Mouse (Mus musculus): ENCODE measurements around the gene Paics. TPM values are rescaled to one million over a fixed set of nuclear protein-coding genes. Genes with fewer than 3 reads are reported as not detected.
"Not testable (repeated sequence)": the region's sequence is repeated elsewhere in the genome, so short reads cannot be mapped to it uniquely, and the experiment has no call there.

The Paics gene
- polyA plus RNA-seq, 1 experiment from 2014 or later, result 341 TPM

DNA sequence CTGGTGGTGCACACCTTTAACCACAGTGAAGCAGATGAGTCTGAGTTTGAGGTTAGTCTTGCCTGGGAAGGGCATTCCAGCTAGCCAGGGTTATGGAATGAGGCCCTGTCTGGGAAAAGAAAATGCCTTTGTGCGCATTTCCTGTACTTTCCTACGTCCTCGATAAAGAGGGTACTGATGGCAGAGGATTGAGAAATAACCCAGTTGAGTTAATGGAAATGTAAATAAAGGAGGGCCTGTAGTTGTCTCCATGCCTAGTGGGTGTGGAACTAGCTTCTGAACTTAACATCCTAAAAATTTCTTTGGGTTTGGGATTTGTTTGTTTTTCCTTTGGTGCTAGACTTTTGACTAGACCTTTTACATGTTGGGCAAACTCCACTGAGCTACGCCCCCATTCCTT, 4.4 kb downstream of the Paics start:
- Histone ChIP-seq H3K9me3 (no peaks in the 10 kb centered on the region), H3K27ac (peak overlapping the region; percentile 29; the same call in 1 of the 2 replicates), H3K27me3 (ENCODE audit: insufficient read depth, poor library complexity, severe bottlenecking) (no peaks in the 10 kb centered on the region), H3K36me3 (peaks cover 59% of the 10 kb centered on the region), H3K4me1 (peaks cover 18% of the 10 kb centered on the region), H3K4me3 (no peak overlapping the region)
- 71% methylated on average over 4 of the region's 4 CpGs for WGBS
- DNase-seq (ENCODE audit: low spot score), result no peak

DNA sequence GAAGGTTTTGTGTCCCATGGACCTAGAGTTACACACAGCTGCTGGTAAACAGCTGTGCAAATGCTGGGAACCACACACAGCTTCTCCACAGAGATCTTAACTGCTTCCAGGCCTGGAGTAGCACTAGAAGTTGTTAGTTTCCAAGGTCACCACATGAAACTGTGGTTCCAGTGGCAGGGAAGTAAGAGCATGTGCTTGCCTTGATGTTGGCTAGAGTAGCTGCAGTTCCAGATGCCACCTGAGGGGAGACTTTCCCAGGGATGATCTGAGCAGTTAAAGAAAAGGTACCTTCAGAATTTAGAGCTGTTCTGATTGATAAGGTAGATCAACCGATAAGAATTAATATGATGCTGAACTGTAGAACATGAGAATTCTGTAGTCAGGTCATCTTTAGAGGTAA, 6.8 kb downstream of the Paics start:
- Histone ChIP-seq H3K36me3 (peaks cover 83% of the 10 kb centered on the region), H3K27ac (no peak overlapping the region), H3K9me3 (no peaks in the 10 kb centered on the region), H3K4me1 (peaks cover 13% of the 10 kb centered on the region; the same call in 1 of the 2 replicates), H3K4me3 (no peak overlapping the region), H3K27me3 (ENCODE audit: insufficient read depth, poor library complexity, severe bottlenecking) (no peaks in the 10 kb centered on the region)
- no peak for DNase-seq (ENCODE audit: low spot score)
- WGBS, result 88% methylated on average over 1 of the region's 1 CpGs

DNA sequence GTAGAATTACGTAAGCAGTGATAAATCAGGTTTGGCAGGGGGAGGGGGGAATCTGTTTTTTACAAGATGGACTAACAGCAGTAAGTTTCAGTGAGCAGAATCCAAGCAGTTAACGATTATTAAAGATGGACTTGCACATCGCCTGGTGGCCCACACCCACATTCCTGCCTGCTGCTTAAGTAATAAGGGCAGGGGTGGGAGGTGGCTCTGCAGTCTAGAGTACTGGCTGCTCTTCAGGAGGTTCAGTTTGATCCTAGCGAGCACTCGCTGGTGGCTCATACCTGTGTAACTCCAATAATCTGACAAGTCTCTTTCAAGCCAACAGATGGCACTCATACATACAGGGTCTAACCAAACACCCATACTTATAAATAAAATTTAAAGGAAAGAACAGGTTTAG, 8.5 kb downstream of the Paics start:
- no peak for DNase-seq (ENCODE audit: low spot score)
- no peaks in the 10 kb centered on the region for H3K27me3 ChIP-seq (ENCODE audit: insufficient read depth, poor library complexity, severe bottlenecking)
- WGBS, result 87% methylated on average over 5 of the region's 5 CpGs
- H3K4me1 ChIP-seq, result peaks cover 7% of the 10 kb centered on the region; the same call in 1 of the 2 replicates
- no peak overlapping the region for H3K27ac ChIP-seq
- H3K9me3 ChIP-seq, result no peaks in the 10 kb centered on the region
- H3K36me3 ChIP-seq, result peaks cover 93% of the 10 kb centered on the region
- H3K4me3 ChIP-seq, result no peak overlapping the region

DNA sequence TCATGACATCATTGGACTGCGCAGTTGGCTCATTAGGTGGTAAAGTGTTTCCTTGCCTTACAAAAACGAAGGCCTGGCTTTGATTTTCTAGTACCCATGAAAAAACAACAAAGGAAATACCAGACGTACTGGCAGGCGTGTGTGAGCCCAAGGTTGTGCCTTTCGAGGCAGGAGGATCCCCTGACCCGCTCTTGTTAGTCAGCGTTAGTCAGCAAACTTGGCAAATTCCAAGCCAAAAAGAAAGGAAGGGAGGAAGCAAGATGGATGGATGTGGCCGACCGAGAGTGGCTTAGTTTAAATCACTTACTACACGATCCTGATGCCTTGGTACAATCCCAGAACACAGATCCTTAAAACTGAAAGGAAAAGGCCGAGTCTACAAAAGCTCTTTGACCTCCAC, 11.4 kb downstream of the Paics start:
- Histone ChIP-seq H3K4me3 (no peak overlapping the region), H3K4me1 (no peaks in the 10 kb centered on the region), H3K36me3 (peaks cover 94% of the 10 kb centered on the region), H3K27me3 (ENCODE audit: insufficient read depth, poor library complexity, severe bottlenecking) (no peaks in the 10 kb centered on the region), H3K9me3 (no peaks in the 10 kb centered on the region), H3K27ac (no peak overlapping the region)
- WGBS, result 84% methylated on average over 11 of the region's 11 CpGs
- DNase-seq (ENCODE audit: low spot score), result no peak

DNA sequence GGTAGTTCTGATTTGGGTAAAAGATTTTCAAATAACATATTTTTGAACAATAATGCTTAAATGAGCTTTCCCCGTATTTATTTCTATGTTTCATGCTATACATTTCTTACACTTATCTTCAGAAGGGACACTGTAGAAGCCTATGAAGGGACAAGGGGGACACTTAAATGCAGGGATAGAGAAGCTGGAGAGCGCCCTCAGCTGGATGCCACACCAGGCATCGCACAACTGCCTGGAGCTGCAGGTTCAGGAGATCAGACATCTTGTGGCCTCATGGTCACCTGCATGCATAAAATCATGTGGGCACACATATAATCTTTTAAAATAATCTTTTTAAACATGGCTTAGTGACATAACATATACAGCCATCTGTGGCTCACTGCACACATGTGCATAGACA, 13.5 kb downstream of the Paics start:
- Histone ChIP-seq H3K4me1 (no peaks in the 10 kb centered on the region), H3K9me3 (no peaks in the 10 kb centered on the region), H3K27ac (no peak overlapping the region), H3K4me3 (no peak overlapping the region), H3K27me3 (ENCODE audit: insufficient read depth, poor library complexity, severe bottlenecking) (no peaks in the 10 kb centered on the region), H3K36me3 (peaks cover 96% of the 10 kb centered on the region)
- 89% methylated on average over 3 of the region's 3 CpGs for WGBS
- no peak for DNase-seq (ENCODE audit: low spot score)

DNA sequence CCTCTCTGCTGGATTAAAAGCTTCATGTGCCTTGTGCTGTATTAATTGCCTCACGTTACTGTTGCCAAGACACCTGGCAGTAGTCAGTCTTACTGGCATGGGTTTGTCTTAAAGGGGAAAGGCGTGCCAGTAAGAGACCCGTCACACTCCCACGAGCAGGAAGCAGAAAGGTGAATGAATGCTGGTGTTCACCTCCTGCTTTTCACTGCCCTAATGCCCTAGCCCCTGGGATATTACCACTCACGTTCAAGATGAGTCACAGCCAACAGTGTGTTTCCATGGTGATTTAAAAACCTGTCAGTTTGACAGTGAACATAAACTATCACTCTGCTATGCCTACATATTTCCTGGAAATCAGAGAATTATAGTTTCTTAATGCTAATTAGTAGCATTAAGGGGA, 18.1 kb downstream of the Paics start:
- H3K9me3 ChIP-seq, result no peaks in the 10 kb centered on the region
- H3K36me3 ChIP-seq, result peaks cover 63% of the 10 kb centered on the region
- WGBS, result 86% methylated on average over 5 of the region's 5 CpGs
- H3K4me3 ChIP-seq, result no peak overlapping the region
- H3K4me1 ChIP-seq, result peaks cover 8% of the 10 kb centered on the region
- H3K27me3 ChIP-seq (ENCODE audit: insufficient read depth, poor library complexity, severe bottlenecking), result no peaks in the 10 kb centered on the region
- H3K27ac ChIP-seq, result no peak overlapping the region
- DNase-seq (ENCODE audit: low spot score), result no peak

DNA sequence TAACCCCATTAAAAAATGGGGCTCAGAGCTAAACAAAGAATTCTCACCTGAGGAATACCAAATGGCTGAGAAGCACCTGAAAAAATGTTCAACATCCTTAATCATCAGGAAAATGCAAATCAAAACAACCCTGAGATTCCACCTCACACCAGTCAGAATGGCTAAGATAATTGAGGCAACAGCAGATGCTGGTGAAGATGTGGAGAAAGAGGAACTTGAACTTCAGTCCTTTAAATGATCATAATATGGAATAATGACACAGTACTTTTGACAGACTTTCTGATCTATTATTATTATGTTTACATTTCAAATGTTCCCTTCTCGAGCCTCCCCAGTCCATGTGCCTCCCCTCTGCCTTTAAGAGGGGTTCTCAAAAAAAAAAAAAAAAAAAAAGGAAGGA, 20.0 kb downstream of the Paics start:
- H3K9me3 ChIP-seq; H3K4me3 ChIP-seq; H3K27me3 ChIP-seq (ENCODE audit: insufficient read depth, poor library complexity, severe bottlenecking); DNase-seq (ENCODE audit: low spot score); H3K27ac ChIP-seq: not testable (repeated sequence)
- peaks cover 46% of the 10 kb centered on the region for H3K36me3 ChIP-seq
- WGBS, result 65% methylated on average over 1 of the region's 1 CpGs
- peaks cover 13% of the 10 kb centered on the region for H3K4me1 ChIP-seq

DNA sequence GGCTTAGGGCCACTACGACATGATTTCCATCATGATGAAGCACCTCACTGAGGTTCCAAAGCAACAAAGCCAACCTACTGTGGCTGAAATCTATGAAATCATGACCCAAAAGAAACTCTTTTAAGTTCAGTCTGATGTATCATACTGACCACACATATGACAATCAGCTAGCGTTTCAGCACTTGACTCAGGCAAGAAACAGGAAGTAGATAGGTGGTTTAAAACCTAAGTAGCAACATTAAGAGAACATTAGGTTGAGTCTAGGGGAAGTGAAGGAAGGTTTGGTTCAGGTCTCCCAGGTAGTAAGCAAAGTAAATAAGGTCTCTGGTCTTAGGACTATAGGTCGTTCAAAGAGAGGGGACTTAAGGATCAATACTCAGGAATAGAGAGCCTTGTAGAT, 22.4 kb downstream of the Paics start:
- WGBS, result 64% methylated on average over 3 of the region's 3 CpGs
- H3K36me3 ChIP-seq, result peaks cover 40% of the 10 kb centered on the region

DNA sequence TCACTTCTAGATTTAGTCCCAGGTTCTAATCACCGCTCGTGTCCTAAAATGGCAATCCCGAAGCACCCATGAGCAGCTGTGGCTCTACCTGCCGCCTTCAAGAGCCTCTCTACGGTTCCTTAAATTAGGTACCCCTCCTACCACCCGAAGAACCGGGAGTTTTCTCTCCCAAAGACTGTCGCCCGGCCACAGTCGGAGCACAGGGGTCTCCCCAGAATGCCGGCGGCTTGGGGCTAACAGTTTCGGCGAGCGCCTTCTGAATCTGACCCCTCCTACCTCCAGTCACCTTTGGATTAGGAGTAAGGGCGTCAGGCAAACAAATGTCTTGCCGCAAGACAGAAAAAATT, 23.1 kb downstream of the Paics start:
- peak overlapping the region; percentile 93 for H3K27ac ChIP-seq
- H3K4me3 ChIP-seq, result peak overlapping the region; percentile 87
- no peak for DNase-seq (ENCODE audit: low spot score)
- H3K27me3 ChIP-seq (ENCODE audit: insufficient read depth, poor library complexity, severe bottlenecking), result no peaks in the 10 kb centered on the region
- no peaks in the 10 kb centered on the region for H3K9me3 ChIP-seq
- H3K36me3 ChIP-seq, result peaks cover 40% of the 10 kb centered on the region
- 2% methylated on average over 17 of the region's 17 CpGs for WGBS
- H3K4me1 ChIP-seq, result peaks cover 13% of the 10 kb centered on the region

More for the DNA sequence above, 22.4 kb downstream of the Paics start:
- peak overlapping the region; percentile 87 for H3K4me3 ChIP-seq
- H3K27me3 ChIP-seq (ENCODE audit: insufficient read depth, poor library complexity, severe bottlenecking), result no peaks in the 10 kb centered on the region
- peaks cover 13% of the 10 kb centered on the region for H3K4me1 ChIP-seq
- no peak overlapping the region for H3K27ac ChIP-seq
- H3K9me3 ChIP-seq, result no peaks in the 10 kb centered on the region
- no peak for DNase-seq (ENCODE audit: low spot score)

DNA sequence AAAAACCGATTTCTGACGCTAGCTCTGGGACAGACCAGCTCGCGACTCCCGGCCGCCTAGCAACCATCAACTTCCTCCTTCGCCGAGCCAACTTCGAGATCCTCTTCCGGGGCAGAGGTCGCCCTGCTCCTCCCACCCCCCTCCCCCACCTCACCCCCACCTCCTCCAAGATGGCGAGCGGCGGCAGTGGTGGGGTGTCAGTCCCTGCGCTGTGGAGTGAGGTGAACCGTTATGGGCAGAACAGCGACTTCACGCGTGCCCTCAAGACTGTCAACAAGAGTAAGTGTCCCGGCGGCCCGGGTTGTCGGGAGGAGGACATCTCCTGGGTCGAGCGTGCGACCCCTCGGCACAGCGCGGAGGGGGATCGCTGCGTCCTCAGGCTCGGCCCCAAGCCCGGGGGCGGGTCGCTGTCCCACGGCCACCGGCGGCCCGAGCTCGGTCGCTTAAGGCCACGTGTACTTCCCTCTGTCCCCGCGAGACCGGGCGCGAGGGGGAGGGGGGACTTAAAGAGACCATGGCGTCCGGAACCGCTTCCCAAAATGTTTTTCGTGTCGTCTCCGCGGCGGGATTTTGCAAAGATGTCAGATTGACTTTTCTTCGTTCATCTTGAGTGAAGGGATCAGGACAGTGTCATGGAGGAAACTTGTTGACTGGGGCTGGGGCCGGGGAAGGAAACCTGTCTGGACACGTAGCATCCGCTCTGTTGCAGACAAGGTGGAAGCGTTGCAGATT, 23.6 kb downstream of the Paics start, which contains the start of gene Srp72:
Srp72 (plus strand) TSS at position 130 of the 732 bp plus-strand sequence.
- Histone ChIP-seq H3K36me3 (peaks cover 40% of the 10 kb centered on the region), H3K4me3 (peak within 1 kb of the TSS; percentile 87), H3K4me1 (peaks cover 13% of the 10 kb centered on the region), H3K9me3 (no peaks in the 10 kb centered on the region), H3K27me3 (ENCODE audit: insufficient read depth, poor library complexity, severe bottlenecking) (no peaks in the 10 kb centered on the region), H3K27ac (peak within 1 kb of the TSS; percentile 93)
- under 1% methylated on average over 60 of the region's 60 CpGs for WGBS
- peak; percentile 95 for DNase-seq (ENCODE audit: low spot score)

DNA sequence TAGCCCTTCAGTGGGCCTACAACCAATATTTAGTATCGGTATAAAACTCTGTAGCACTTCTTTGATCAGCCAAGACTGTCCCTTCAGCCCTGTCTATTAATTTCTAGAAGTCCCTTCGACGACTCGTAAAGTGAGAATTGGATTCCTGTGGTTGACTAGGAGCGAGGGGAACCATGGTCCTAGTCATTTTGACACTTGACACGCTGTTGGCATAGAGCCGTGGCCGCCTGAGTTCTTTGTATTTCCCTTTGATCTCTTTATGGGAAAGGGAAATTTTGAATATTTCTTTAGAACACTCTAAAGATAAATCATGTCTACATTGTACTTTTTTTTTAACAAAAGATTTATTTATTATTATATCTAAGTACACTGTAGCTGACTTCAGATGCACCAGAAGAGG, 24.6 kb downstream of the Paics start:
- H3K27ac ChIP-seq, result no peak overlapping the region
- H3K4me1 ChIP-seq, result peaks cover 13% of the 10 kb centered on the region
- peaks cover 41% of the 10 kb centered on the region for H3K36me3 ChIP-seq
- H3K4me3 ChIP-seq, result peak overlapping the region; percentile 87
- WGBS, result 88% methylated on average over 8 of the region's 8 CpGs
- H3K27me3 ChIP-seq (ENCODE audit: insufficient read depth, poor library complexity, severe bottlenecking), result no peaks in the 10 kb centered on the region
- DNase-seq (ENCODE audit: low spot score), result no peak
- no peaks in the 10 kb centered on the region for H3K9me3 ChIP-seq

DNA sequence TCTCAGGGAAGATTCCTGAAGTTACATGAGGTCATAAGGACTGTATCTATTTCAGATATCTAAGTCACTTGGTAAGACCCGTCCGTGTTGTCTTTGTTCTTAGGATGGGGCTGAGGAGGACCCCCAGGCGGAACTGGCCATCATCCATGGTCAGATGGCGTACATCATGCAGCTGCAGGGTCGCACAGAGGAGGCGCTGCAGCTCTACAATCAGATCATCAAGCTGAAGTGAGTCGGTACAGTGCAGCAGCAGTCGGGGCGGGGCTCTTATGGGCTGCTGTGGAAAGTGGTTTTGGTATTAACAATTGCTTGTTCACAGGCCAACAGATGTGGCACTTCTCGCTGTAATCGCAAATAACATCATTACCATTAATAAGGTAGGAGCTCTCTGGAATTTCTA, 32.9 kb downstream of the Paics start:
- no peak overlapping the region for H3K4me3 ChIP-seq
- DNase-seq (ENCODE audit: low spot score), result no peak
- no peaks in the 10 kb centered on the region for H3K27me3 ChIP-seq (ENCODE audit: insufficient read depth, poor library complexity, severe bottlenecking)
- H3K9me3 ChIP-seq, result no peaks in the 10 kb centered on the region
- 91% methylated on average over 11 of the region's 11 CpGs for WGBS
- H3K27ac ChIP-seq, result no peak overlapping the region
- H3K4me1 ChIP-seq, result no peaks in the 10 kb centered on the region
- H3K36me3 ChIP-seq, result peaks cover 87% of the 10 kb centered on the region

DNA sequence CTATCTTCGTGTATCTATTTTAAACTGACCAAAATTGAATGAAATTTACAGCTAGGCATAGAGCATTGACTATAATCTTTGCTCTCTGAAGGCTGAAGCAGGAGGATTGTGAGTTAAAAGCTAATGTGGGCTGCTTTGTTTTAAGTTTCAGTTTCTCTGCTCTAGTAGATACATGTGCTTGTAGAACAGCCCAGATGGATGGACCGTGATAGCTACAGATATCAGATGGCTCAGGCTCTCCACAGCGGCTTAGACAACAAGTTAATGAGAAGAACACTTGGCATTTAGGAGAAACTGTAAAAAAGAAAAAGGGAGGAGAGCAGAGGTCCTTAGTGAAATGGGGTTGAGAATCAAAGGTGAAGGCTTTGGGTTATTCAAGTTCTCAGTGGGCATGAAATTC, 39.7 kb downstream of the Paics start:
- H3K27me3 ChIP-seq (ENCODE audit: insufficient read depth, poor library complexity, severe bottlenecking), result no peaks in the 10 kb centered on the region
- no peak for DNase-seq (ENCODE audit: low spot score)
- peaks cover 87% of the 10 kb centered on the region for H3K36me3 ChIP-seq
- no peaks in the 10 kb centered on the region for H3K9me3 ChIP-seq
- H3K27ac ChIP-seq, result no peak overlapping the region
- no peaks in the 10 kb centered on the region for H3K4me1 ChIP-seq
- 89% methylated on average over 3 of the region's 3 CpGs for WGBS
- no peak overlapping the region for H3K4me3 ChIP-seq

Measured in heart, embryonic 10.5 days (tissue).